Mouse (Mus musculus) inflammation-experienced regulatory T-cells, adult 6 months (primary cell): ENCODE measurements at regions not wholly inside any gene's neighbourhood (a gene's known extent, or its start where the extent isn't known, plus 50 kb on each side); places are given as distances from the start of the nearest gene placed in this dataset.
A peak's percentile ranks its signal among the peaks of the same experiment; 100 is the strongest.

Experiments used
- ATAC-seq: one replicate; pipeline ENCODE4 v1.8.0; 2017

- ATAC-seq: no peak
Observed at GRCm38 (mm10) chr10:39248486-39248885, 84.9 kb upstream of the Ccn6 start.

GRCm38 (mm10) chr10:39246984-39247383, 83.4 kb upstream of the Ccn6 start:
- ATAC-seq: peak; percentile 41

- no peak for ATAC-seq
Observed at GRCm38 (mm10) chr10:39245141-39245540, 81.5 kb upstream of the Ccn6 start.

GRCm38 (mm10) chr10:39244061-39244460, 80.5 kb upstream of the Ccn6 start:
- ATAC-seq: no peak

GRCm38 (mm10) chr10:39242398-39242797, 78.8 kb upstream of the Ccn6 start:
- no peak for ATAC-seq

GRCm38 (mm10) chr10:39241922-39242321, 78.3 kb upstream of the Ccn6 start:
- ATAC-seq: peak; percentile 76

- ATAC-seq: no peak
Observed at GRCm38 (mm10) chr10:39241486-39241885, 77.9 kb upstream of the Ccn6 start.

GRCm38 (mm10) chr10:39240966-39241365, 77.4 kb upstream of the Ccn6 start:
- no peak for ATAC-seq

- ATAC-seq: no peak
Observed at GRCm38 (mm10) chr10:39240178-39240791, 76.7 kb upstream of the Ccn6 start.

GRCm38 (mm10) chr10:39239498-39240177, 76.0 kb upstream of the Ccn6 start:
- peak; percentile 68 for ATAC-seq

GRCm38 (mm10) chr10:39238596-39238995, 75.0 kb upstream of the Ccn6 start:
- no peak for ATAC-seq

- ATAC-seq: no peak
Observed at GRCm38 (mm10) chr10:39237549-39237948, 74.0 kb upstream of the Ccn6 start.

- no peak for ATAC-seq
Observed at GRCm38 (mm10) chr10:39233926-39234450, 70.4 kb upstream of the Ccn6 start.

GRCm38 (mm10) chr10:39233191-39233590, 69.6 kb upstream of the Ccn6 start:
- ATAC-seq: no peak

- no peak for ATAC-seq
Observed at GRCm38 (mm10) chr10:39230634-39231410, 67.2 kb upstream of the Ccn6 start.

- no peak for ATAC-seq
Observed at GRCm38 (mm10) chr10:39229233-39229632, 65.6 kb upstream of the Ccn6 start.

- no peak for ATAC-seq
Observed at GRCm38 (mm10) chr10:39228027-39228426, 64.4 kb upstream of the Ccn6 start.

- no peak for ATAC-seq
Observed at GRCm38 (mm10) chr10:39227499-39227942, 63.9 kb upstream of the Ccn6 start.

GRCm38 (mm10) chr10:39226518-39226917, 62.9 kb upstream of the Ccn6 start:
- no peak for ATAC-seq

GRCm38 (mm10) chr10:39224449-39225094, 61.0 kb upstream of the Ccn6 start:
- ATAC-seq: no peak

GRCm38 (mm10) chr10:39221028-39221427, 57.4 kb upstream of the Ccn6 start:
- ATAC-seq: no peak

- no peak for ATAC-seq
Observed at GRCm38 (mm10) chr10:39219366-39219765, 55.8 kb upstream of the Ccn6 start.

GRCm38 (mm10) chr10:39218151-39218550, 54.6 kb upstream of the Ccn6 start:
- no peak for ATAC-seq
